Mouse (Mus musculus) G1E (cell line): ENCODE measurements around the gene Flywch2. TPM values are rescaled to one million over a fixed set of nuclear protein-coding genes. Genes with fewer than 3 reads are reported as not detected.
"Not testable (repeated sequence)": the region's sequence is repeated elsewhere in the genome, so short reads cannot be mapped to it uniquely, and the experiment has no call there.

Experiments used
- ATAC-seq: 2 replicates; pipeline ENCODE4 v1.8.0; 2016; ENCODE audit warnings: mild to moderate bottlenecking; ENCODE audit not compliant: insufficient number of reproducible peaks, poor library complexity, low FRiP score, severe bottlenecking; ENCODE audit errors: extremely low read depth
- DNase-seq: peaks from one replicate; pipeline ENCODE4 v3.0.0; 2012; ENCODE audit warnings: low spot score
- H3K27me3 ChIP-seq: 2 replicates; pipeline ENCODE4 v1.6.1; 2012; ENCODE audit warnings: mild to moderate bottlenecking, low read length, inconsistent platforms; ENCODE audit not compliant: insufficient read depth
- H3K36me3 ChIP-seq: replicated peaks from 2 replicates; pipeline ENCODE3; 2012; ENCODE audit warnings: mild to moderate bottlenecking, inconsistent platforms
- H3K4me1 ChIP-seq: 2 replicates; pipeline ENCODE4 v1.6.1; 2012; ENCODE audit warnings: low read depth, low read length, inconsistent platforms, mixed read lengths; ENCODE audit not compliant: insufficient read depth
- H3K4me3 ChIP-seq: 2 replicates; pipeline ENCODE4 v1.5.1; 2012; ENCODE audit warnings: low read depth, mild to moderate bottlenecking, inconsistent platforms, low read length, moderate library complexity, mixed read lengths
- H3K9me3 ChIP-seq: replicated peaks from 2 replicates; pipeline ENCODE4 v1.6.1; 2012; ENCODE audit warnings: inconsistent platforms
- CTCF ChIP-seq: IDR thresholded peaks from 2 replicates; pipeline ENCODE4 v1.5.1; 2012; ENCODE audit warnings: low read depth, low read length, inconsistent platforms, mixed read lengths
- GATA1 ChIP-seq: IDR thresholded peaks from 2 replicates; pipeline ENCODE4 v1.6.1; 2012; ENCODE audit warnings: borderline replicate concordance, low read length, inconsistent platforms, mixed read lengths
- GATA2 ChIP-seq: IDR thresholded peaks from 2 replicates; pipeline ENCODE4 v1.6.1; 2012; ENCODE audit warnings: low read depth, low read length, inconsistent platforms, borderline replicate concordance
- POLR2AphosphoS5 ChIP-seq: IDR thresholded peaks from 2 replicates; pipeline ENCODE4 v1.6.1; 2012; ENCODE audit warnings: low read depth, low read length, inconsistent platforms; ENCODE audit not compliant: insufficient replicate concordance
- TAL1 ChIP-seq: conservative IDR thresholded peaks from 2 replicates; pipeline ENCODE4 v1.6.1; 2012; ENCODE audit warnings: low read depth, low read length, inconsistent platforms, mixed read lengths
- polyA plus RNA-seq: library from polyadenylated mRNA; stranded (reverse); fragments of >175 nt; gene quantifications from 2 replicates; pipeline ENCODE4 v1.2.3, GENCODE M21; 2012
- total RNA-seq, 2 experiments: library from RNA; stranded (forward) in 1 of 2; stranded (reverse) in 1 of 2; fragments of 200-1000 nt in 1 of 2; fragments of >200 nt in 1 of 2; fragmentation: Nextera tagmentation in 1 of 2; gene quantifications; 2 replicates each; pipeline ENCODE4 v1.2.3; 2014 to 2017

The Flywch2 gene
- total and polyA plus RNA-seq, 3 experiments = not detected

DNA sequence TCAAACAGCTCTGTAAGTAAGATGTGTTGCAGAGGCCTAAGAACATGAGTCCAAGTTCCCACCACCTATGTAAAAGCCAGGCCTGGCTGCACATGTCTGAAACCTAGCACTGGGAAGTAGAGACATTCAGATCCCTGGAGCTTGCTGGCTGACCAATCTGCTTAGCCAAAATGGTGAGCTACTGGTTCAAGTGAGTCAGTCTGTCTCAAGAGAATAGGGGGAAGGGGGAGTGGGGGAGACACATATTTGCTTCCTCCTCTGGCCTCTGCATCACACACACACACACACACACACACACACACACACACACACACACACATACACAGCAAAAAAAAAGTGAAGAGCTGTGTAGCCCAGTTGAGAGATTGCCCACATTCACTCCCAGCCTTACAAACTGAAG is 2.5 kb downstream of the Flywch2 start:
- TF ChIP-seq POLR2AphosphoS5 (no peak), GATA2 (no peak), GATA1 (no peak), CTCF (no peak), TAL1 (no peak)
- no peaks in the 10 kb centered on the region for H3K36me3 ChIP-seq
- H3K9me3 ChIP-seq = no peaks in the 10 kb centered on the region
- DNase-seq (no peak), ATAC-seq (no peak)
- no peak overlapping the region for H3K4me3 ChIP-seq
- no peaks in the 10 kb centered on the region for H3K4me1 ChIP-seq
- H3K27me3 ChIP-seq = peaks cover 48% of the 10 kb centered on the region

DNA sequence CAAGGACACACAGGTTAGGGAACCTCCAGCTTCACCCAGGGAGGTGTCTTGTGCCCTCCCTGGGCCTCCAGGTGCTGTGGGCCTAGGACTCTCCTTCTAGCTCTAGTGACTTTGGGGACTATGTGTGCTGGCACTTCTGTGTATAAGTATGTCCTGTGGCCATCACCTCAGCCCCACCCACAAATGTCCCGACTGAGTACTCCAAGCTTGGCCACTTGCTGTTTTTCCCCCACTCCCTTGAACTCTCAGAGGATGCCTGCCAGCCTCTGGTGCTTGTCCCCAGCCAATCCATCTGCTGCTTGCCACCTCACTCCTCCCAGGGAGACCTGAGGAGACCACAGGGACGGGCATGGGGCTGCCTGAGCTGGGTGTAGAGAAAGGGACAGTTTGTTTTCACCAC is 7.4 kb downstream of the Flywch2 start:
- H3K4me1 ChIP-seq = peaks cover 5% of the 10 kb centered on the region; the same call in 1 of the 2 replicates
- H3K4me3 ChIP-seq = no peak overlapping the region
- H3K27me3 ChIP-seq = peaks cover 53% of the 10 kb centered on the region
- DNase-seq = no peak
- no peak for TF ChIP-seq POLR2AphosphoS5
- TF ChIP-seq CTCF = no peak
- TF ChIP-seq TAL1 = no peak
- TF ChIP-seq GATA1 = no peak
- no peak for TF ChIP-seq GATA2
- ATAC-seq = no peak
- H3K36me3 ChIP-seq = no peaks in the 10 kb centered on the region
- H3K9me3 ChIP-seq = no peaks in the 10 kb centered on the region

DNA sequence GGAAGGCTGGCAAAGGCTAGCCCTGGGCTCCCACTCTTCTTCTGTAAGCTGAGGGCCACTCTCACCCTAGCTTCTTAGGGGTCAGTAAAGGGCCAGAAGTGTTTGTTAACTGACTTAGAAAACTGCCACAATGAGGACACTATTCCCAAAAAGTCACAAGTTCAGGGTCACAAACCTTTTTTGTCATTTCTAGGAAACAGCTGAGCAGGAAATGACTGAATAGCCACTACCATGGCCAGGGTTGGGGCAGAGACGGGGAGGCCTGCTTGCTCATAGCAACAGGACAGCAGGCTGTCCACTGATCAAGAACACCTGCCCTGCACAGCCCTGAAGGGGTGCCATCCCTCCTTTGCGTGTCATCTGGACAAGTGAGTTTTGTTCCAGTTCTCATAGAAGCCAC is 8.7 kb downstream of the Flywch2 start:
- TF ChIP-seq CTCF = no peak
- TF ChIP-seq POLR2AphosphoS5 = no peak
- TF ChIP-seq GATA2 = no peak
- no peak for TF ChIP-seq TAL1
- TF ChIP-seq GATA1 = no peak
- H3K27me3 ChIP-seq = peaks cover 50% of the 10 kb centered on the region
- H3K36me3 ChIP-seq = no peaks in the 10 kb centered on the region
- ATAC-seq = no peak
- H3K4me3 ChIP-seq = no peak overlapping the region
- no peaks in the 10 kb centered on the region for H3K9me3 ChIP-seq
- no peak for DNase-seq
- H3K4me1 ChIP-seq = peaks cover 5% of the 10 kb centered on the region; the same call in 1 of the 2 replicates

DNA sequence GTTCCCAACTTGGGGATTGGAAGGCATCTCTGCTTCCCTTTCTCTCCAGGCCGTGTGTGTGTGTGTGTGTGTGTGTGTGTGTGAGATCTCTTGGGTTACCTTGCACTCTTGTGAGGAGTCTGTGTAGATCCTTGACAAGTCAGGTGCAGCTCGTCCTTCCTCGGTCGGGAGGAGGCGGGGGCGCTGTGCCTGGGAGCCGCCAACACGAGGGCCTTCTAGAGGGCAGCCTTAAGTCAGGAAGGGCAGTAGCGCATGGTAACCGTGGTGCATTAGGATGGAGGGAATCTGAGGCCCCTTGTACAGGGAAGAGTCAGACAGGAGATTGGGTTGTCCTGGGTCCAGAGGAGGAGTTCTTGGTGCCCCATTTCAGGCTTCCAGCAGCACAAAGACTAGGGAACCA is 9.7 kb downstream of the Flywch2 start:
- no peaks in the 10 kb centered on the region for H3K9me3 ChIP-seq
- no peaks in the 10 kb centered on the region for H3K36me3 ChIP-seq
- no peak overlapping the region for H3K4me3 ChIP-seq
- TF ChIP-seq TAL1 = no peak
- TF ChIP-seq POLR2AphosphoS5 = no peak
- TF ChIP-seq GATA2 = no peak
- no peak for TF ChIP-seq GATA1
- no peak for ATAC-seq
- H3K4me1 ChIP-seq = peaks cover 6% of the 10 kb centered on the region
- no peak for DNase-seq
- peaks cover 47% of the 10 kb centered on the region for H3K27me3 ChIP-seq

DNA sequence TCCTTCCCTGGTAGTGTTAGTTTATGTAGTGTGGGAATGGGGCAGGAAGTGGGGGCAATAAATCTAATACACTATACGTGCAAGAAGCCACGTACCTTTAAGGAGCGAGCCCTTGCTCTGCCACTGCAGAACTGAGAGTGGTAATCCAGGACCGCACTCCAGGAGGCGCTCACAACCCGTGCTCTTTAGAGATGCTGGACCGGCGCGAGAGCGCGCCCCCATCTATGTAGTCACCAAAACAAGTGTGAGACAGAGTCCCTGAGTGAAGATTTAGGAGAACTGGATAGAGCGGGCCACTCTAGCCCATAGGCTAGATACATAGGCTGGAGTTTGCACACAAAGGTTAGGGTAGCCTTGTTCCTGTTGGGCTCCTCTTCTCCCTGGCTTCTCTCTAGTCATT is 11.8 kb downstream of the Flywch2 start:
- H3K9me3 ChIP-seq = no peaks in the 10 kb centered on the region
- H3K36me3 ChIP-seq = peaks cover 4% of the 10 kb centered on the region
- no peak for TF ChIP-seq TAL1
- TF ChIP-seq GATA1 = no peak
- TF ChIP-seq GATA2 = no peak
- TF ChIP-seq CTCF = no peak
- no peak for TF ChIP-seq POLR2AphosphoS5
- H3K27me3 ChIP-seq = peaks cover 32% of the 10 kb centered on the region
- DNase-seq (no peak), ATAC-seq (no peak)
- H3K4me1 ChIP-seq = peaks cover 16% of the 10 kb centered on the region
- H3K4me3 ChIP-seq = no peak overlapping the region

DNA sequence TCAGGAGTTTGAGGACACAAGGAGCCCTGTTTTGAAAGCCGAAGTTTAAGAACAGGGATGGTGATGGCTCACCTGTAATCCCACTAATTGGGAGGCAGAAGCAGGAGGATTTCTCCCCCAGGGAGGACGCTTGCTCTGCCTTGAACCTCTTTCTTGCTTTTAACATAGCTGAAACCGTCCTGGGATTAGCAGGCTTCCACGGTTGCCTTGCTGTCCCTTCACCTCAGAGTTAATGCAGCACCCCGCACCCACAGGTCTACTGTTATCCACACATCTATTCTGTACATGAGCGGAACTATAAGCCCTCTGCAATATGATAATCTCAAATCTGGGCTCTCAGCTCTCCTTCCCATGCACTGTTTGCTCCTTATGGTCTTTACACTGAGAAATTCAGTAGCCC is 12.2 kb downstream of the Flywch2 start:
- TF ChIP-seq GATA2 (no peak), GATA1 (no peak), TAL1 (no peak), CTCF (no peak), POLR2AphosphoS5 (no peak)
- no peak for ATAC-seq
- Histone ChIP-seq H3K36me3 (peaks cover 5% of the 10 kb centered on the region), H3K27me3 (peaks cover 28% of the 10 kb centered on the region), H3K9me3 (no peaks in the 10 kb centered on the region), H3K4me3 (no peak overlapping the region), H3K4me1 (peaks cover 16% of the 10 kb centered on the region)
- DNase-seq = no peak

DNA sequence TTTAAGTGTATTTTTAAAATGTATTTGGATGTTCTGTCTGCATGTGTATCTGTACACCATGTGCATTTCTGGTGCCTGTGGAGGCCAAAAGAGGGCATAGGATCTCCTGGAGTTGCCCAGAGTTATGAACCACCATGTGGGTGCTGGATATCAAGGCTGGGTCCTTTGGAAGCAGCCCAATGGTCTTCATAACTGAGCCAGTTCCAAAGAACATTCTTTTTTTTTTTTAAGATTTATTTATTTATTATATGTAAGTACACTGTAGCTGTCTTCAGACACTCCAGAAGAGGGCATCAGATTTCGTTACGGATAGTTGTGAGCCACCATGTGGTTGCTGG is 13.7 kb downstream of the Flywch2 start:
- not testable (repeated sequence) for H3K9me3 ChIP-seq, DNase-seq, H3K4me3 ChIP-seq, ATAC-seq
- H3K27me3 ChIP-seq = peaks cover 13% of the 10 kb centered on the region
- peaks cover 16% of the 10 kb centered on the region for H3K4me1 ChIP-seq
- H3K36me3 ChIP-seq = peaks cover 13% of the 10 kb centered on the region
